Mouse (Mus musculus) limb, embryonic 14.5 days (tissue): ENCODE measurements around the gene Vps53. TPM values are rescaled to one million over a fixed set of nuclear protein-coding genes. Genes with fewer than 3 reads are reported as not detected.

Experiments
- ATAC-seq: fragments of 200-750 bp; cut with Nextera tagmentation; 2 replicates; pipeline ENCODE4 v1.8.0; 2017; ENCODE audit warnings: low read depth, moderate number of reproducible peaks, moderate TSS enrichment; ENCODE audit not compliant: low FRiP score
- DNase-seq: peaks from one replicate; pipeline ENCODE4 v3.0.0-alpha.2; 2015; ENCODE audit warnings: low spot score
- H3K27ac ChIP-seq: fragments of 300-500 bp; sonication (generic); replicated peaks from 2 replicates; pipeline ENCODE4 v1.5.1; 2014; ENCODE audit warnings: low read depth, mild to moderate bottlenecking, low read length, moderate library complexity, mixed read lengths
- H3K27me3 ChIP-seq: fragments of 300-500 bp; sonication (generic); 2 replicates; pipeline ENCODE4 v1.6.1; 2014; ENCODE audit warnings: low read length, mixed read lengths; ENCODE audit not compliant: control insufficient read depth, insufficient read depth
- H3K36me3 ChIP-seq: fragments of 300-500 bp; sonication (generic); 2 replicates; pipeline ENCODE4 v1.6.1; 2014; ENCODE audit warnings: mild to moderate bottlenecking, low read length, moderate library complexity, mixed read lengths; ENCODE audit not compliant: control insufficient read depth, insufficient read depth
- H3K4me1 ChIP-seq: fragments of 300-500 bp; sonication (generic); 2 replicates; pipeline ENCODE4 v1.6.1; 2014; ENCODE audit warnings: antibody characterized with exemption, low read length, mixed read lengths; ENCODE audit not compliant: control insufficient read depth, insufficient read depth
- H3K4me2 ChIP-seq: fragments of 300-500 bp; sonication (generic); replicated peaks from 2 replicates; pipeline ENCODE4 v1.6.1; 2014; ENCODE audit warnings: low read depth, mild to moderate bottlenecking, low read length, moderate library complexity; ENCODE audit not compliant: severe bottlenecking
- H3K4me3 ChIP-seq: fragments of 300-500 bp; sonication (generic); replicated peaks from 2 replicates; pipeline ENCODE4 v1.5.1; 2014; ENCODE audit warnings: low read length
- H3K9ac ChIP-seq: fragments of 300-500 bp; sonication (generic); 2 replicates; pipeline ENCODE4 v1.6.1; 2014; ENCODE audit warnings: mild to moderate bottlenecking, low read depth, low read length, moderate library complexity; ENCODE audit not compliant: severe bottlenecking
- H3K9me3 ChIP-seq: fragments of 300-500 bp; sonication (generic); 2 replicates; pipeline ENCODE4 v1.6.1; 2016; ENCODE audit warnings: low read length; ENCODE audit not compliant: control insufficient read depth
- POLR2A ChIP-seq: fragments of 200-500 bp; IDR thresholded peaks from 2 replicates; pipeline ENCODE4 v1.8.0; 2012; ENCODE audit warnings: inconsistent platforms, mild to moderate bottlenecking, moderate library complexity, borderline replicate concordance; ENCODE audit not compliant: insufficient read depth, insufficient read length; ENCODE audit errors: extremely low read depth
- WGBS: fragments of 180-500 bp; shearing (Covaris S2); extraction: QIAGEN DNeasy Blood & Tissue Kit; methylation state at CpG from one replicate; pipeline ENCODE4 v1.1.7; 2014; 5-methylcytosine and 5-hydroxymethylcytosine counted together
- polyA plus RNA-seq, 2 experiments: library from polyadenylated mRNA; depleted of rRNA in 1 of 2; stranded (reverse) in 1 of 2; unstranded in 1 of 2; fragments of >200 nt; fragmentation: Nextera tagmentation in 1 of 2; extraction: Ambion mirVana in 1 of 2; gene quantifications; 2 replicates each; pipeline versions ENCODE4 v1.2.1 to v1.2.3; 2012 to 2014

The Vps53 gene
- polyA plus RNA-seq, 2 experiments: 29.6 to 37.3 TPM

- no peak for TF ChIP-seq POLR2A
- ATAC-seq: no peak; the same call in 1 of the 2 replicates
- no peak overlapping the region for H3K4me2 ChIP-seq
- 30% methylated on average over 7 of the region's 7 CpGs for WGBS
- peaks cover 8% of the 10 kb centered on the region; the same call in 1 of the 2 replicates for H3K36me3 ChIP-seq
- no peak overlapping the region for H3K9ac ChIP-seq
- no peaks in the 10 kb centered on the region for H3K9me3 ChIP-seq
- H3K27ac ChIP-seq: 0 out of 2 replicates have a peak overlapping the region, but pooled peaks have one; percentile 29
- no peak overlapping the region for H3K4me3 ChIP-seq
- peak; percentile 20 for DNase-seq
- no peaks in the 10 kb centered on the region for H3K27me3 ChIP-seq
- H3K4me1 ChIP-seq: peaks cover 12% of the 10 kb centered on the region
These were observed 119.5 kb downstream of the Vps53 start for GRCm38 (mm10) chr11:76059971-76060370.

DNA sequence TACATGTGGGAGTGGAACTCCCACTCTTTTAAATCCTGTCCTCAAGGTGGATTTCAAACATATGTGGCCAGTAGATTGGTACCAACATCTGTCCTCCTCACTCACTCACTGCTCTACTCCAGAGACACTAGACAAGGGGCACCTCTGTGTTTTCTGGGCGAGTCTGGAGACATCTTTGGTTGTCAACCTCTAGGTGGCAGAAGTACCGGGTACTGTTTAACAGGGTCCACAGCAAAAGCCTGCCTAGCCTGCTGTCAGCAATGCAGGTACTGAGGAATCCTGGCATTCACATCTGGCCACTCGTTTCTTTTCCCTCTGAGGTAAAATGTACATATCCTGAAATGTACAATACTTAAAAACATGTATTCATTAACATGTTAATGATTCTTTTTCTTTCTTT is 123.0 kb downstream of the Vps53 start:
- ATAC-seq: no peak
- H3K27ac ChIP-seq: no peak overlapping the region
- H3K4me1 ChIP-seq: peaks cover 15% of the 10 kb centered on the region
- no peak overlapping the region for H3K4me3 ChIP-seq
- no peaks in the 10 kb centered on the region for H3K27me3 ChIP-seq
- TF ChIP-seq POLR2A: no peak
- no peaks in the 10 kb centered on the region for H3K36me3 ChIP-seq
- H3K4me2 ChIP-seq: no peak overlapping the region
- no peaks in the 10 kb centered on the region for H3K9me3 ChIP-seq
- DNase-seq: no peak
- H3K9ac ChIP-seq: no peak overlapping the region
- WGBS: 24% methylated on average over 3 of the region's 3 CpGs

GRCm38 (mm10) chr11:76052496-76052895 is 127.0 kb downstream of the Vps53 start:
- H3K4me2 ChIP-seq: no peak overlapping the region
- no peaks in the 10 kb centered on the region for H3K9me3 ChIP-seq
- WGBS: 89% methylated on average over 5 of the region's 5 CpGs
- H3K27ac ChIP-seq: no peak overlapping the region
- ATAC-seq (no peak), DNase-seq (no peak)
- TF ChIP-seq POLR2A: no peak
- no peaks in the 10 kb centered on the region for H3K27me3 ChIP-seq
- H3K4me1 ChIP-seq: peaks cover 4% of the 10 kb centered on the region; the same call in 1 of the 2 replicates
- no peak overlapping the region for H3K9ac ChIP-seq
- H3K36me3 ChIP-seq: no peaks in the 10 kb centered on the region
- H3K4me3 ChIP-seq: no peak overlapping the region

DNA sequence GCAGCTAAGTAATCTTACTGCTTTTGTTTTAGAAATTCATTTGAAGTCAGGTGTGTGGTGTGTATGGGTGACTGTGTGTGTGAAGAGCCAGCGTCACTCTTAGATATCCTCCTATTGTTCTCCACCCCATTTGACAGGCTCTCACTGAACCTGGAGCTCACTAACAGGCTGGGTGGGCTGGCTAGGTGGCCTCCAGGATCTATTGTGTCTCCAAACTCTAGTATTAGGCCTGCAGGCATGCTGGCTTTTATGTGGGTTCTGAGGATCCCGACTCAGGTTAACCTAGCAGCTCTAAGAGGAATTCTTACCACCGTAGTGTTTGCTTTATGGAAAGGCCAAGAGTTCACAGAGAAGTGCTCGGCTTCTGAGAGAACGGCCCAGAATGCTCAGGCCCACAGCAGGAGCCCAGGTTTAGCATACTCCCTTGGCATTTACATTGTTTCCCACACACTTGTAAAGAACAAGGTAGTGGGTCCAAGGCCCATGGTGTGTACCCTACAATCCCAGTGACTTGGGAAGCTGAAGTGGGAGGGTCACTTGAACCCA is 128.4 kb downstream of the Vps53 start:
- Histone ChIP-seq H3K4me2 (no peak overlapping the region), H3K4me3 (no peak overlapping the region), H3K27me3 (no peaks in the 10 kb centered on the region), H3K27ac (no peak overlapping the region), H3K9me3 (no peaks in the 10 kb centered on the region), H3K9ac (no peak overlapping the region), H3K4me1 (peaks cover 4% of the 10 kb centered on the region; the same call in 1 of the 2 replicates), H3K36me3 (peaks cover 8% of the 10 kb centered on the region; the same call in 1 of the 2 replicates)
- TF ChIP-seq POLR2A: no peak
- WGBS: 40% methylated on average over 5 of the region's 5 CpGs
- DNase-seq (no peak), ATAC-seq (no peak)

GRCm38 (mm10) chr11:76050509-76050908 is 128.9 kb downstream of the Vps53 start:
- Histone ChIP-seq H3K27ac (no peak overlapping the region), H3K9me3 (no peaks in the 10 kb centered on the region), H3K4me1 (peaks cover 4% of the 10 kb centered on the region; the same call in 1 of the 2 replicates), H3K36me3 (peaks cover 13% of the 10 kb centered on the region; the same call in 1 of the 2 replicates), H3K9ac (no peak overlapping the region), H3K27me3 (no peaks in the 10 kb centered on the region), H3K4me2 (no peak overlapping the region), H3K4me3 (no peak overlapping the region)
- ATAC-seq (no peak), DNase-seq (no peak)
- WGBS: 43% methylated on average over 3 of the region's 3 CpGs
- TF ChIP-seq POLR2A: no peak
